Mouse (Mus musculus): ENCODE measurements around the gene Meis2.

Gene Meis2

DNA sequence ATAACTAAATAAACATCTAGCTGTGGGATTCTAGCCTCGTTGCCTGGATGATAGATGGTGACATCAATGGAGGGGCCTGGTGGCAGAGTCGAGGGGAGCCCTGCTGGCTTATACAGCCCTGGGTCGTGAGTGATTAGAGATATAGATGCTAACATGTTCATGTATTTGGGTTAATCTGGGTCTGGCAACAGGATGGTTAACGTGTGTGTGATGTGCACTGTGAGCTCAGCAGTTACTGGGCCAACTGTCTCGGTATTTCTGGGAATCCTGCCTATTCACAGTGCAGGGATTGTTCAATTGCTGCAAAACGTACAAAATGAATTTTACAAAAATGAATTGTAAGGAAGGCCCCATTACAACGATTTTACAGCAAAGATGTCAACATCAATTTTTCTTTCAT lies 20.6 kb downstream of the Meis2 start:
- no peak for DNase-seq

GRCm38 (mm10) chr2:116042934-116043698 lies 22.5 kb downstream of the Meis2 start:
- DNase-seq: no peak

DNA sequence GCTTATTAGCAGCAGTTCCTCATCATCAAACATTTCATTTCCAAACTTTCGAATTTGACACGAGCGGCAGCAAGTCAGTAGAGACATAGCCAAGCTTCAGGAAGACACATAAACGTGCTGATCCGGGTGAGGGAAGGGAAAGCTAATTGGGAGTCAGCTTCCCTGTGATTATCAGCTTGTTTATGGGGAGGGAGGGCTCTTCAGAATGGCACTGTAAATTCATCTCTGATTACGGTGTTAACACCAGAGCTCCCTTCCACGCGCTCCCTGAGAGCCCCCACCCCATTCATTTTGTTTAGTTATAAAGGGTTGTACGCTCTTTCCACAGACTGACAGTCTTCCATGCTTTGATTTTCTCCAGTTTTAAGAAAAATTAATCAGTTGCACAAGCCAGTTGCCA lies 23.2 kb downstream of the Meis2 start:
- no peak for DNase-seq

- no peak for DNase-seq
These were observed 23.9 kb downstream of the Meis2 start for GRCm38 (mm10) chr2:116041683-116042262.

GRCm38 (mm10) chr2:116035345-116035744 lies 30.3 kb downstream of the Meis2 start:
- no peak for DNase-seq

- DNase-seq: no peak
These were observed 37.5 kb downstream of the Meis2 start for GRCm38 (mm10) chr2:116028127-116028526.

GRCm38 (mm10) chr2:116022876-116023275 lies 42.8 kb downstream of the Meis2 start:
- no peak for DNase-seq

GRCm38 (mm10) chr2:116021931-116022330 lies 43.7 kb downstream of the Meis2 start:
- no peak for DNase-seq

DNA sequence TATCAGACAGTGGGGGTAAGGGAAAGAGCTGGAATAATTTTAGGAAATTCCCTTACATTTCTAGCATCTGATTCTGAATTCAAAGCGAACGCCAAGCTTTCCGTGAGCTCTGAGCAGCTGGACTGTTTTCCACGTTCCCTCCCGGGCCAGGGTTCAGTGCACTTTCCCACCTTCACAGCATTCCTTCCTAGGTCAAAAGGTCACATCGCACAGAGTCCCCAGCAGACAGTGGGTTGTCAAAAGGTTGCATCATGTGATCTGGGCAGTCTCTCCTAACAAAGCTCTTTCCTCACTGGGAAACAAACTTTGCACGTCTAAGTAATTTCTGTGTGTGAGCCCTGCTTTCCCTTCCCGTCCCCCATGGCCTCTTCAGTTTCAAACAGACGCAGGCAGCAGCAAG lies 44.6 kb downstream of the Meis2 start:
- peak; percentile 19 for DNase-seq

GRCm38 (mm10) chr2:116020451-116020951 lies 45.1 kb downstream of the Meis2 start:
- no peak for DNase-seq

DNA sequence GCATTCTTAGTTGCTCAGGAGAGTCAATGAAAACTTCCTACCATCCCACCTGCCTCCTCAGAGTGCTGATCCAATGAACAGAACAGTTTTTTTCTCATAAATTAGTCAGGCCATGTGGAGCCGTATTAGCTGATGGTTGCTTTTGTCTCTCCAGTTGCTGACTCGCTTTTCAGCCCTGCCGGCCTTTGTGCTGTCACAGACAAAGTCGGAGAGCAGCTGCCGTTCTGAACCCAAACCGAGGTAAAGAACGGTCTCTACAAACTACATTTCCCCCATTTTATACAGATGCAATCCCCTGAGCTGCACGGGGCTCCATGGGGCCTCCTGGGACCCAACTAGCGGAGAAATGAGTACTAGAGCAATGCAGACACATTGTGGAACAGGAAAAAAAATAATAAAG lies 45.7 kb downstream of the Meis2 start:
- DNase-seq: no peak

- DNase-seq: no peak
These were observed 46.2 kb downstream of the Meis2 start for GRCm38 (mm10) chr2:116019466-116019794.

DNA sequence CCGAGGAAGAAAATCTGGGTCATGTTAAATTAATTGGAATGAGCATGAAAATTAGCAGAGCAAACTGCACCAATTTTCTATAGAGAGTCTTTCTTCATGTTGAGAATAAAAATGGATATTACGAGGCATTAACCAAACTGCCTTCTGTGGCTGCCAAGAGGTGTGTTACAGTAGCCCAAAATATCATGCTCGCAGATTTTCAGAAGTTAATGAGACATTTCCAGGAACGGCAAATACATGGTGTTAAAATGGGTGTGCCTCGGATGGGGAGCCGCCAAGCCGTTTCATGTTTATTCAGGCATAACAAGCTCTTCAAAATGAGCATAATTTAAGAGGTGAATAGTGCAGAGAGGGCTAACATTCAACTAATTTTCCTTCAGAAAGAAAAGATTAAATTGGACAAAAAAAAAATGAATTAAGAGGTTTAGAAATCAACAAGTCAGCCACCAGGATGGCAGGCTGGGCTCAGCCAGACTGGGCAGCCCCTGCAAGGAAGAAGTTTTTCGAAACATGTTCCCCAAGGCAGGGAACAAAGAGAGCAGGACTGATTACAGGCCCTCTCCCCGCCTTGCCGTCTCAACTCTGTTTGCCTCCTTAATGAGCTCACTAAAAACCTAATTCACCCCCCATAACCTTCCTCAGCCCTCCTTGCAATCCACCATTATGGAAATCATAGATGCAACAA lies 46.7 kb downstream of the Meis2 start:
- no peak for DNase-seq

- DNase-seq: no peak
These were observed 50.1 kb downstream of the Meis2 start for GRCm38 (mm10) chr2:116015520-116015919.

DNA sequence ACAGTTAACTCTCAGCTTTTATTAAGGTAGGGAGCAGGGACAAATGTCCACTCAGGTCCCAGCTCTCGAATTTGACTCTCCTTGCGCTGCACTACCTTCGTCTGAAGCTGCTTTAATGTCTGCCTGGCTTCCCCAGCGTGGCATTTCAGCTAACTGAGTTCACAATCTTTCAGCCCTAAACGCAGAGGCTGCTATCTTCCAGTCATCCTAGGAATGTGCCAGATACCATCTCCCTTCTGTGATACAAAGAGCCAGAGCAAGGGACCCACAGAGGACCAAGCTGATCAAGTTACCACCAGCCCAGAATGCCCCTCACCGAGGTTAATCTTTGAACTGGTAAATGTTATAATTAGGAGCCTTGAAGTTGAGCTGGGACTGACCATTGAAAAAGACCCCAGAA lies 55.2 kb downstream of the Meis2 start:
- no peak for DNase-seq

DNA sequence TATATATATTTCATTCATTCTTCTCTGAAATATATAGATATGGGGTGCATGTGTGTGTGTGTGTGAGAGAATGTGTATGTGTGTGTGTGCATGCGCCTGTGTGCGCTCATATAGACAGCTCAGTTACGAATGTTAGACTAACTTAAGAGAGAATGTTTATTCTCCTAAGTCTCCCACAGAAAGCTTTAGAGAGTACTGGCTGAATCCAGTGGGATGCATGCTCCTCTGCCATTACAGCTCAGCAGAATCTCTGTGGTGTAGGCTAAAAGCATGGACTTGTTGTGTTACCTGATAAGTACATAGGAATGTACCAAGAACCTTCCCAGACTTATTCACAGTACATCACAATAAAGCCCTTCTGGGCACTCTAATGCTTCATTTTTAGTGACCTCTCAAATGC lies 55.6 kb downstream of the Meis2 start:
- no peak for DNase-seq

GRCm38 (mm10) chr2:116009097-116009970 lies 56.3 kb downstream of the Meis2 start:
- DNase-seq: no peak

DNA sequence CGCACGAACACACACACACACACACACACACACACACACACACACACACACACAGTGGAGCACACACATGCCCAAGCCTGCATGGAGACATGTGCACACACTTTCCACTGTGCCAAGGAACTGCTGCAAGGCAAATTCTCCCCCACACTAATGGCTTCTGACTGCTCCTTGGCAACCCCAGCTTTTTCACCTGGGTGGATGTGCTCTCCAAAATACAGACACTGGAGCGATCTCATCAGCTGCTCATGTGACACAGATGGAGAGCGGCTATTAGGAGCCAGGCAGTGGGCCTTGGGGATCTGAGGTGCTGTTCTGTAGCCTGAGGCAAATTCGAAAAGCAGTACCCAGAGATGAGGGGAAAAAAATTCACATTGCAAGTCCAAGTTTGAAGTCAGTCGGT lies 63.3 kb downstream of the Meis2 start:
- DNase-seq: no peak

- DNase-seq: peak; percentile 13
These were observed 64.1 kb downstream of the Meis2 start for GRCm38 (mm10) chr2:116001352-116002138.

- DNase-seq: no peak
These were observed 65.1 kb downstream of the Meis2 start for GRCm38 (mm10) chr2:116000514-116000913.

DNA sequence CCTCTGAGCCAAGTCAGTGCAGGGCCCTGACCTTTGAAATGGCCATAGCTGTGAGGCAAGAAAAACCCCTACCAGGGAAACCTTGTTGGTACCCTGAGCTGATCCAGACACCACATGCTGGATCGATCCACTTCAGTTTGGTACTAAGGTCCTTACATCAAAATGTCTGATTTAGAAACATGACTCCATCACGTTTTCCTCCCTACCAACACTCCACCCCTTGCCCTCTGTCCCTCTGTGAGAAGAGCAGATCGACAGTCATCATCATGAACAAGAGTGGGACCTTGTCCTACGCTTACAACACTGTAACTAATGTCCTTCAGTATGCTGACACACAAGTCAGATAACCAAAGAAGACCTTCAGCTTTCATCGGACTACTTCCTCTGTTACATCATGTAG lies 66.8 kb downstream of the Meis2 start:
- no peak for DNase-seq

DNA sequence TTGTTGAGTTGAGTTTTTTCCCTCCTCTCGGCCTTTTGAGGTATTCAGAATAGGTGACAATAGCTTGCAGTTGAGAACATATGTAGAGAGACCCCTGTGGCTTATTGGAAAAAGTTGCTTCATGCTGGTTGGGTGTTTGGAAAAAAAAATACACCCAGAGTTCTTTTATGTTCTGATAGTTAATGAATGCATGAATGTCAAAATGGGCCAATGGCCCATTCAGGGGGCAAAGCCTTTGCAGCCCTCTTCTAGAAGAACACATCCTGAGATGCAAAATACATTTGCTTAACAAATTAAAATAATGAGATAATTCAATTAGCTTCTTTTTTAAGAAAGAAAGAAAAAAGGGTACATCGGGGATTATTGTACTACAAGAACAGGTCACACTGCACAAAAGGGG lies 69.2 kb downstream of the Meis2 start:
- no peak for DNase-seq
